Mouse (Mus musculus): ENCODE data around the gene Dock1.

DNA sequence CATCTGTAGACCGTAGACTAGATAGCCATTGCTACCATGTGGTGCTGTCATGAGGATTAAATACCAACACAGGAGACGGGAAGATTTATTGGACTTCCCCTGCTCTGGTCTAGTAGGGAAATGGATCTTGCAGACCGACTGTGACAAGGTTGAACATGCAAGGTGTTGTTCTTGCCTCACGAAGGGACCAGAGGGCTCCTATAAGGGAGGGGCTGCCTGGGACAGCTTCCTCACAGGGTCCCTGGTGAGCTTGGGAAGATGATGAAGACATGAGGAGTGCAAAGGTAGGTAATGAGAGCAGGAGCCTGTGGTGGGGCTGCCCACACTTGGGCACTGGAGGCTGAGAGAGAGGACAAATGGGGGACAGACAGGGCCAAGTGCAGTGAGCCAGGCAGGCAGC is 25.0 kb downstream of the Dock1 start:
- TF ChIP-seq CTCF (IDR thresholded peaks at IDR 0.05) (no peak), EP300 (IDR thresholded peaks at IDR 0.05) (no peak)

All from lung, postnatal 0 days (tissue).